Mouse (Mus musculus): ENCODE measurements around the gene Tmem120b. TPM values are rescaled to one million over a fixed set of nuclear protein-coding genes. Genes with fewer than 3 reads are reported as not detected.

Gene Tmem120b
- polyA plus RNA-seq, 1 experiment: 10.4 TPM

DNA sequence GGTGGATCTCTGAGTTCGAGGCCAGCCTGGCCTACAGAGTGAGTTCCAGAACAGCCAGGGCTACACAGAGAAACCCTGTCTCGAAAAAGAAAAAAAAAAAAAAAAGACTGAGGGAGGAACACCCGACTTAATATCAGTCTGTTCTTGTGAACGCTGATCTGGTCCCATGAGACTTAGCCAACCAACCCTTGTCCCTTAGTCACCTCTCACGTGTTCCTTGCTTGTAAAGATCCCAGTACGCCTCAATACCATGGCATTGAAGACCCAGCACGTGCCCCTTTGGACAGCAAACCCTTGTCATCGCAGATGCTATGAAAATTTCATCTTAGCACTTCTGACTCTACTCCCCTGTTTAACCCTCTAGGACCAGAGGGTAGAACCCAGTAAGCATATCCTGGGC lies 28.1 kb downstream of the Tmem120b start:
- TF ChIP-seq MYOD1 (IDR thresholded peaks at IDR 0.05; ENCODE audit: control insufficient read depth, insufficient read length, low read depth): no peak
- TF ChIP-seq MAX (IDR thresholded peaks at IDR 0.05): no peak
- no peak for TF ChIP-seq CTCF (IDR thresholded peaks at IDR 0.05; ENCODE audit: control insufficient read depth, insufficient read depth, insufficient read length)
- TF ChIP-seq CEBPB (IDR thresholded peaks at IDR 0.05; ENCODE audit: low read depth): no peak
- no peak for TF ChIP-seq USF1 (IDR thresholded peaks at IDR 0.05; ENCODE audit: low read depth)
- H3K36me3 ChIP-seq (ENCODE audit: control insufficient read depth, insufficient read depth): no peaks in the 10 kb centered on the region
- H3K4me3 ChIP-seq (ENCODE audit: insufficient read depth, poor library complexity, severe bottlenecking): no peak overlapping the region
- no peaks in the 10 kb centered on the region for H3K79me3 ChIP-seq (ENCODE audit: low read depth)
- H3ac ChIP-seq (ENCODE audit: control insufficient read depth, insufficient read length, low read depth): no peak overlapping the region
- H3K27me3 ChIP-seq (ENCODE audit: control insufficient read depth, insufficient read depth, insufficient read length): no peaks in the 10 kb centered on the region
- no peaks in the 10 kb centered on the region for H3K79me2 ChIP-seq (ENCODE audit: control insufficient read depth, insufficient read depth)

DNA sequence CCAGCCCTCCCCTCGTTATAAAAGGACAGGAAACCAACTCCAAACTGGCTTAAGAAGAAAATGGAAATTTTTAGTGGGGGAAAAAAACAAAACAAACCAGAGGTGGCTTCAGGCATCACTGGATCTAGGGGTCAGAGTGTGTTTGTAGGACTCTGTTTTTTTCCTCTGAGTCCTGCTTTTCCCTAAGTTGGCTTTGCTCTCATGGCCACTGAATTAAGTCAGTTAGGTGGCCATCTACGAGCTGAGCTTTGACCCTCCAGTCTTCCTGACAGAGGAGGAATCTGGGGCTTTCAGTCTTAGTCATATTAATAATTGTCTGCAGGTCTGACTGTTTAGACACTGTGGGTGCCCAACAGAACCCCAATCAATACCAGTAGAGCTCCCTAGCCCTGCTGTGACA lies 30.3 kb downstream of the Tmem120b start:
- no peak for TF ChIP-seq FOSL1 (IDR thresholded peaks at IDR 0.05; ENCODE audit: insufficient read depth, low read length, poor library complexity, severe bottlenecking)
- no peak for TF ChIP-seq CTCF (IDR thresholded peaks at IDR 0.05; ENCODE audit: control insufficient read depth, insufficient read depth, insufficient read length)
- no peak for TF ChIP-seq MAX (IDR thresholded peaks at IDR 0.05)
- TF ChIP-seq MYOD1 (IDR thresholded peaks at IDR 0.05; ENCODE audit: control insufficient read depth, insufficient read length, low read depth): no peak
- no peaks in the 10 kb centered on the region for H3K27me3 ChIP-seq (ENCODE audit: control insufficient read depth, insufficient read depth, insufficient read length)
- H3K79me2 ChIP-seq (ENCODE audit: control insufficient read depth, insufficient read depth): no peaks in the 10 kb centered on the region
- no peak overlapping the region for H3K4me3 ChIP-seq (ENCODE audit: insufficient read depth, poor library complexity, severe bottlenecking)
- H3K36me3 ChIP-seq (ENCODE audit: control insufficient read depth, insufficient read depth): no peaks in the 10 kb centered on the region
- H3K79me3 ChIP-seq (ENCODE audit: low read depth): no peaks in the 10 kb centered on the region
- no peak overlapping the region for H3ac ChIP-seq (ENCODE audit: control insufficient read depth, insufficient read length, low read depth)

DNA sequence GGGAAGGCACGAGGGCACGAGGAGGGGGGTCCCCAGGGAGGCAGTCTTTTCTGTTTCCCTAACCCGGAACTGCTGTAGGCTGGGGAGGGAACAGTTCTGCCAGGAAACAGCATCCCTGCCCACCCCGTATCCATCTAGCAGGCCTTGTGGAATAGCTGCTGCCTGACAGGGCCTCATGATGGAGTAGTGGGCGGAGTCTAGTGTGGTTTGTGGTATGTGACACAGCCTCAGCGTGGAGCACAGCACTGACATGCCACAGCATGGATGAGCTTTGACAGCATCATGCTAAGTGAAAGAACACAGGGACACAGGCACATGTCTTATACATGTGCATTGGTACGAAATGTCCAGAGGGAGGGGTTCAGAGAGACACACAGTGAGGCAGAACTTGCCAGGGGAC lies 34.2 kb downstream of the Tmem120b start:
- no peaks in the 10 kb centered on the region for H3K79me3 ChIP-seq (ENCODE audit: low read depth)

GRCm38 (mm10) chr5:123103556-123103955 lies 35.3 kb downstream of the Tmem120b start:
- Histone ChIP-seq H3K79me3 (ENCODE audit: low read depth) (no peaks in the 10 kb centered on the region), H3K27me3 (ENCODE audit: control insufficient read depth, insufficient read depth, insufficient read length) (no peaks in the 10 kb centered on the region), H3K36me3 (ENCODE audit: control insufficient read depth, insufficient read depth) (no peaks in the 10 kb centered on the region), H3K79me2 (ENCODE audit: control insufficient read depth, insufficient read depth) (no peaks in the 10 kb centered on the region), H3ac (ENCODE audit: control insufficient read depth, insufficient read length, low read depth) (no peak overlapping the region), H3K4me3 (ENCODE audit: insufficient read depth, poor library complexity, severe bottlenecking) (no peak overlapping the region)
- TF ChIP-seq USF1 (IDR thresholded peaks at IDR 0.05; ENCODE audit: low read depth) (no peak), FOSL1 (IDR thresholded peaks at IDR 0.05; ENCODE audit: insufficient read depth, low read length, poor library complexity, severe bottlenecking) (no peak), CTCF (IDR thresholded peaks at IDR 0.05; ENCODE audit: control insufficient read depth, insufficient read depth, insufficient read length) (no peak), MYOG (IDR thresholded peaks at IDR 0.05; ENCODE audit: control insufficient read depth, extremely low read depth, insufficient read length) (no peak), CEBPB (IDR thresholded peaks at IDR 0.05; ENCODE audit: low read depth) (no peak), MAX (IDR thresholded peaks at IDR 0.05) (no peak), MYOD1 (IDR thresholded peaks at IDR 0.05; ENCODE audit: control insufficient read depth, insufficient read length, low read depth) (no peak)

More for the DNA sequence above, 34.2 kb downstream of the Tmem120b start:
- Histone ChIP-seq H3K79me2 (ENCODE audit: control insufficient read depth, insufficient read depth) (no peaks in the 10 kb centered on the region), H3K27me3 (ENCODE audit: control insufficient read depth, insufficient read depth, insufficient read length) (no peaks in the 10 kb centered on the region), H3ac (ENCODE audit: control insufficient read depth, insufficient read length, low read depth) (no peak overlapping the region), H3K36me3 (ENCODE audit: control insufficient read depth, insufficient read depth) (no peaks in the 10 kb centered on the region), H3K4me3 (ENCODE audit: insufficient read depth, poor library complexity, severe bottlenecking) (no peak overlapping the region)
- no peak for TF ChIP-seq CTCF (IDR thresholded peaks at IDR 0.05; ENCODE audit: control insufficient read depth, insufficient read depth, insufficient read length)

GRCm38 (mm10) chr5:123104769-123105168 lies 36.6 kb downstream of the Tmem120b start:
- Histone ChIP-seq H3ac (ENCODE audit: control insufficient read depth, insufficient read length, low read depth) (no peak overlapping the region), H3K4me3 (ENCODE audit: insufficient read depth, poor library complexity, severe bottlenecking) (no peak overlapping the region), H3K79me3 (ENCODE audit: low read depth) (no peaks in the 10 kb centered on the region), H3K36me3 (ENCODE audit: control insufficient read depth, insufficient read depth) (no peaks in the 10 kb centered on the region), H3K79me2 (ENCODE audit: control insufficient read depth, insufficient read depth) (no peaks in the 10 kb centered on the region), H3K27me3 (ENCODE audit: control insufficient read depth, insufficient read depth, insufficient read length) (no peaks in the 10 kb centered on the region)
- no peak for TF ChIP-seq FOSL1 (IDR thresholded peaks at IDR 0.05; ENCODE audit: insufficient read depth, low read length, poor library complexity, severe bottlenecking)
- TF ChIP-seq CTCF (IDR thresholded peaks at IDR 0.05; ENCODE audit: control insufficient read depth, insufficient read depth, insufficient read length): no peak

DNA sequence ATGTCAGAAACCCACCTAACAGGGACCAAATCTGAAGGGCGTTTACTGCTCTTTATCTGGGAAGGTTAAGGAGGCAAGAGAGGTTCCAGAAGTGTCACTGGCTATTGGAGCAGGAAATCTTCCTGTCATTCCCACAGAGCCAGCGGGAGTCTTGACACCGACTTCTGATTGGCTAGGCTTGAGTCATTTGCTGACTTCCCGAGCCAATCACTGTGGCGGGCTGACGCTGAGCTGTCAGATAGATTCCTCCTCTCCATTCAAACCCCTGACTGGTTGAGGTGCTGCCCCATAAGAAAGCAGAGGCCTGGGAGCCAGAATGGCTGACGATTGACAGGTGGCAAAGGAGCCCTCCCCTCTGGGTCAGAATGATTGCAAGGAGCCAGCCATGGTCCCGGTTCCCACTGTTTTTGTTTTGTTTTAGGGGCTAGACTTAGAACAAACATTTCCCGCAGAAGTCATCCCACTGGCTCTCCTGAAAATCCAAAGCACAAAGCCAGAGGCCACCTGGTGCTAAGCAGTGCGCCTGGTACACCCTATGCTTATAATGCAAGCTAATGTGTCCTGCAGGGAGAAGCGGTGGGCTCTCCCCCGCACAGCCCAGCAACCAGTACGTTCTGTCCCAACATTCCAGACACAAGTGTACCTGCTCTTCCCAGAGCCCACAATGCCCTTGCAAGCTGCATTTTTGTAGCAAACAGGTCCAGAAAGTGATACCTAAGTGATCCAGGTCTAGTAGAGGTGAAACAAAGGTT lies 41.4 kb downstream of the Tmem120b start:
- Histone ChIP-seq H3K36me3 (ENCODE audit: control insufficient read depth, insufficient read depth) (no peaks in the 10 kb centered on the region), H3K27me3 (ENCODE audit: control insufficient read depth, insufficient read depth, insufficient read length) (no peaks in the 10 kb centered on the region), H3K4me3 (ENCODE audit: insufficient read depth, poor library complexity, severe bottlenecking) (no peak overlapping the region), H3ac (ENCODE audit: control insufficient read depth, insufficient read length, low read depth) (no peak overlapping the region), H3K79me3 (ENCODE audit: low read depth) (no peaks in the 10 kb centered on the region), H3K79me2 (ENCODE audit: control insufficient read depth, insufficient read depth) (no peaks in the 10 kb centered on the region)
- TF ChIP-seq FOSL1 (IDR thresholded peaks at IDR 0.05; ENCODE audit: insufficient read depth, low read length, poor library complexity, severe bottlenecking): no peak
- no peak for TF ChIP-seq MYOD1 (IDR thresholded peaks at IDR 0.05; ENCODE audit: control insufficient read depth, insufficient read length, low read depth)
- no peak for TF ChIP-seq MAX (IDR thresholded peaks at IDR 0.05)
- no peak for TF ChIP-seq CTCF (IDR thresholded peaks at IDR 0.05; ENCODE audit: control insufficient read depth, insufficient read depth, insufficient read length)
- TF ChIP-seq USF1 (IDR thresholded peaks at IDR 0.05; ENCODE audit: low read depth): no peak
- TF ChIP-seq MYOG (IDR thresholded peaks at IDR 0.05; ENCODE audit: control insufficient read depth, extremely low read depth, insufficient read length): no peak
- no peak for TF ChIP-seq CEBPB (IDR thresholded peaks at IDR 0.05; ENCODE audit: low read depth)
